Mouse (Mus musculus): Measurements from ENCODE around the gene Dhx16.
"Not testable (repeated sequence)": the region's sequence is repeated elsewhere in the genome, so short reads cannot be mapped to it uniquely, and the experiment has no call there.

Dhx16 gene

DNA sequence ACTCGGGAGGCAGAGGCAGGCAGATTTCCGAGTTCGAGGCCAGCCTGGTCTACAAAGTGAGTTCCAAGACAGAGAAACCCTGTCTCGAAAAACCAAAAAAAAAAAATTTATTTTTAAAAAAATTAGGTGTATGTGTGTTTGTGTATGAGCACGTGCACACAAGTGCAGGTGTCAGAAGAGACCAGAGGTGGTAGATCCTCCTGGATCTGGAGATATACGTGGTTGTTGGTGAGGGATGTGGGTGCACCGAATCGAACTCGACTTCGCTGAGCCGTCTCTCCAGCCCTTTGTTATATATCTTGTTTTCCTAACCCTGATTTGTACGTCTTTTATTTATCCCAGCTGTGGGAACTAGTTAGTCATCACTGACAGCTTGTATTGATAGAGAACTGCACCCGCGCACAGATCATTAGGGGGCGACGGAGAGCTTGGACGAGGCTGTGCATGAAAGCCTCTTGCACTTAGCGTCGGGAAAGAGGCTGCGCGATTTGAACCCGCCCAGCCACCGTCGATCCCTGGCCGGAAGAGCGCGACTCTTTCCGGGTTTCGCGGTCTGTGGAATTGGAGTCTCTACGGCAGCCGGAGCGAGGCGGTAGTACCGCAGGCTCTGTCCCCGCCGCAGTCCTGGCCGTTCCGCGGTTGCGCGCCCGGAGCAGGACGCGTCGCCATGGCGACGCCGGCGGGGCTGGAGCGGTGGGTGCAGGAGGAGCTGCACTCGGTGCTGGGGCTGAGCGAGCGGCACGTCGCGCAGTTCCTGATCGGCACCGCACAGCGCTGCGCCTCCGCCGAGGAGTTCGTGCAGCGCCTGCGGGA lies at the start of gene Dhx16:
Gene Dhx16, plus strand, starts transcription at position 575 of the 813 bp plus-strand sequence.
- peak; percentile 96 for DNase-seq (ENCODE audit: low spot score)

DNA sequence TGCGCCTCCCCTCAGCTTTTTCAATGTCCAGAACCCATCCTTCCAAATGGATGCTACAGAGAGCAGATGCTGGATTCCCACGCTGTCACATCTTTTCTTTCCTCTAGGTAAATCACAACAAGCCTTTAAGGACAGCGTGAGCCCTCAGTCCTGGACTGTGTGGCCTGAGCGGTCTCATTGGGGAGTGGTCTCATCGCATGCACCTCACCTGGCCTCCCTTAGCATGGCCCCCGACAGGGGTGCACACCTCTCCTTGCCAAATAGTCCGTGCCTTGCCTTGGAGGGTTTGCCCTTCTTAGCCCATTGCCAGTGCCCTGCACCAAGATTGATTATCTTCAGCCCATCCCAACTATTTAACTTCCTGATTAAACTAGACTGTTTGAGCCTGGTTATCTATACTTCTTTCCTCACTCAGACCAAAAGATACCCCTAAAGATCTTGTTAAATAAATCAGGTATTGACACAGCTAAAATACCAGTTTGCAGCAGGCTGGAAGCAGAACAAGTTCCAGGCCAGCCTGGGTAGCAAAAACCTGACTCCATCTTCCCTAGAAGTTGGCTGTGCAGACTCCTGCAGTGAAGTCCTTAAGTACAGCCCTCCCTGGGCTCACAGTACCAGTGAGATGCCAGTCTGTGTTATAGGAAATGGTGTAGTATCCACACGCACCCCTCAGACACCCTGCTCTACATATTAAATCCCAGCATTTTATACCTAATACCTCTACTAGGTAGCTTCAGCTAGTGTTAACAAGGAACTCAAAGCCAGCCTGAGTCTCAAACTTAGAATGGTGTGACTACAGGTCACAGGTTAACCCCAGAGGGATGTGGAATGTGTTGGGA lies 47.0 kb upstream of the Dhx16 start:
- no peak for DNase-seq (ENCODE audit: low spot score)

DNA sequence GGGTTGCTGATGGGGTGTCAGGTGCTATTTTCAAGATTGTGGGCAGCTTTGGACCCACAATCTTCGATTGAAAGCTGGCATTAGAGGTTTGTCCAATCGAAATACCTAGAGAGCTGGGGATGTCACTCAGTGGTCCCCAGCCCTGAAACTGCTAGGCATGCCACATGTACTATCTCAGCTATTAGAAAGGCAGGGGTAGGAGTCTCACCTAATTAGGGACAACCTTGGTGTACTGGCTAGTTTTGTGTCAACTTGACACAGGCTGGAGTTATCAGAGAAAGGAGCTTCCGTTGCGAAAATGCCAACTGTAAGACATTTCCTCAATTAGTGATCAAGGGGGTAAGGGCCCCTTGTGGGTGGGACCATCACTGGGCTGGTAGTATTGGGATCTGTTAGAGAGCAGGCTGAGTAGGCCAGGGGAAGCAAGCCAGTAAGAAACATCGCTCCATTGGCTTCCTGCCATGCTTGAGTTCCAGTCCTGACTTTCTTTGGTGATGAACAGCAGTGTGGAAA lies 46.3 kb upstream of the Dhx16 start:
- no peak for DNase-seq (ENCODE audit: low spot score)

DNA sequence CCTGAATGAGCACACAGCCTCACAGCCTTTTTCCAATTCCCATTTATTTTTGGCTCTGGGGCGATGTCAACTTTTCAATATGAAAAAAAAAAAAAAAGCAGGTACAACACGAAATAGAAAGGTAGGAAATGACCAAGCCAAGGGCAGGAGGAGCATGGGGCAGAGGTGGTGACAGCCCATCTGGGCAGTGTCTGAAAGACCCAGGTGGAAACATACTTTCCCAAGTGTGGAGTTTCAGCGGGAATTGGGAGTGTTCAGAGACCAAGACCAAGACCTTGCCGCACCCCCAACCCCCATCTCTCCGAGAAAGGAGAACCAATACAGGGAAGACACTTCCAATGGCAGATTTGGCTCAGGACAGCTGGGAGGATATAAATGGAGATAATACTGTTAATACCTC lies 45.7 kb upstream of the Dhx16 start:
- no peak for DNase-seq (ENCODE audit: low spot score)

DNA sequence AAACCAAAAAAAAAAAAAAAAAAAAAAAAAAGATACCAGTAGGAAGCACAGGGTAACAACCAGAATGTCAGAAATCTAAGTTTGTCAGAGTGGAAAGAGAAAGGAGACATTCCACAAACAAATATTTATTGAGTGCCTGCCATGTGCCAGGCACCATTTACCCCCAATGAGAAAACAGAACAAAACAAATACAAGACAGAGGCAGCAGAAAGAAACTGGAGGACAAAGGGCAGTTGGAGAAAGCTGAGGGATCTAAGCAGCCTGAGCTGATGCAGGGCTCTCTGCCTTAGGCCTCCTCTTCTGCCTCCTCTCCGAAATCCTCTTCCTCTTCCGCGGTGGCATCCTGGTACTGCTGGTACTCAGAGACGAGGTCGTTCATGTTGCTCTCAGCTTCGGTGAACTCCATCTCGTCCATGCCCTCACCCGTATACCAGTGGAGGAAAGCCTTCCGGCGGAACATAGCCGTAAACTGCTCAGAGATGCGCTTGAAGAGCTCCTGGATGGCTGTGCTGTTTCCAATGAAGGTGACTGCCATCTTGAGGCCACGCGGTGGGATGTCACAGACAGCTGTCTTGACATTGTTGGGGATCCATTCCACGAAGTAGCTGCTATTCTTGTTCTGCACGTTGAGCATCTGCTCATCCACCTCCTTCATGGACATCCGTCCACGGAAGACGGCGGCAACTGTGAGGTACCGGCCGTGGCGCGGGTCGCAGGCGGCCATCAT lies 44.8 kb upstream of the Dhx16 start:
- no peak for DNase-seq (ENCODE audit: low spot score)

DNA sequence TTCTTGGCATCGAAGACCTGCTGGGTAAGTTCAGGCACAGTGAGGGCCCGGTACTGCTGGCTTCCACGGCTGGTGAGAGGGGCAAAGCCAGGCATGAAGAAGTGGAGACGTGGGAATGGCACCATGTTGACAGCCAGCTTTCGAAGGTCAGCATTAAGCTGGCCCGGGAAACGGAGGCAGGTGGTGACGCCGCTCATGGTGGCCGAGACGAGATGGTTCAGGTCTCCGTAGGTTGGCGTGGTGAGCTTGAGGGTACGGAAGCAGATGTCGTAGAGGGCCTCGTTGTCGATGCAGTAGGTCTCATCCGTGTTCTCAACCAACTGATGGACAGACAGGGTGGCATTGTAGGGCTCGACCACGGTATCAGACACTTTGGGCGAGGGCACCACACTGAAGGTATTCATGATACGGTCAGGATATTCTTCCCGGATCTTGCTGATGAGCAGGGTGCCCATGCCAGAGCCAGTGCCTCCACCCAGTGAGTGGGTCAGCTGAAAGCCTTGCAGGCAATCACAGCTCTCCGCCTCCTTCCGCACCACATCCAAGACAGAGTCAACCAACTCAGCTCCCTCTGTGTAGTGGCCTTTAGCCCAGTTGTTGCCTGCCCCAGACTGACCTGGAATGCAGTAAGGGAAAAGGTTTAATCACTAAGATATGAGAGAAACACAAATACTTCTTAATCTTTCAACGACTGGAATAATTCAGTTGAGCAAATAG lies 44.0 kb upstream of the Dhx16 start:
- no peak for DNase-seq (ENCODE audit: low spot score)

DNA sequence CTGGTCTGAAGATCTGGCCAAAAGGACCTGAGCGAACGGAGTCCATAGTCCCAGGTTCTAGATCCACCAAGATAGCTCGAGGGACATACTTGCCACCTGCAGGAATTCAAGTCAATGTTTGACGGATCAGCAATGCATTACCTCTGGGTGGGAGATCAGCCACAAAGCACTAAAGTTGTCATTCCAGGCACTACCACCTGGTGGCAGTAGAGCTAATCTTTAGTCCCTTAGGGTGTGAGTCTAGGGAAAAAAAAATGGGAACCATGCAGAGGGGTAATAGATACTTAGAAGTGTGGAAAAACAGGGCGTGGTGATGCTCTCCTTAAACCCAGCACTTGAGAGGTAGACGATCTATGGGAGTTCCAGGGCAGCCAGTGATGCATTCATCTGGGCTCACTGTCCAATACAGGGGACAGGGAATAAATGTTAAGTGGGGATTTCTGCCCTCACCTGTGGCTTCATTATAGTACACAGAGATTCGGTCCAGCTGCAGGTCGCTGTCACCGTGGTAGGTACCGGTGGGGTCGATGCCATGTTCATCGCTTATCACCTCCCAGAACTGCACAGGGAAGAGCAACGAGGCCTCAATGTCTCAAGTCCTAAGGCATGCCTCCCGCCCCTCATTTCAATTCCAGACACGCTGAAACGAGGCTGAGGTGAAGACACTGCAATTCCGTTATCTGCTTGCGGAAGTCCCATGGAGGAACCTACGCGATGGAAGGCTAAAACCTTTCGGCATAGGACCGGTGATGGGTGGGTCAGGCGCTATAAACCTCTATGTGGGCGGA lies 43.2 kb upstream of the Dhx16 start:
- peak; percentile 93 for DNase-seq (ENCODE audit: low spot score)

DNA sequence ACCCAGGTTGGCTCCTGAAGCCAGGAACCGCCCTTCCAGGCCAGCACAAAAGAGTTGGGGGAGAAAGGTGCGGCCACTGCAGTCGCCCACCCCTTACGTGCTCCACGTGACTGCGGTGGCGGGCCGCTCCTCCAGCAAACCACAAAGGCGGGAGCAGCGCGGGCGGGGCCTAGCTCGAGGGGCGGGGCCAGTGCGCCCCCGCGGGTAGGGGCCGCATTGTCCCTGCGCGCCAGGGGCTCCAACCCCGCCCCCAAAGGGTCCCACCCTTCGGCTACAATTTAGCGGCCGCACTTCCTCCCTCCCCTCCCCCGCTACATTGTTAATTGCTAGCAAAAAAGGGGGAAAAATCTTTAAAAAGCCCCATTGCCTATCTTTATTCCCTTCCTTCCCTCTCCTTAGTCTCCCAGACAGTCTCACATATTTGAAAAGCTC lies 42.6 kb upstream of the Dhx16 start:
- peak; percentile 83 for DNase-seq (ENCODE audit: low spot score)

DNA sequence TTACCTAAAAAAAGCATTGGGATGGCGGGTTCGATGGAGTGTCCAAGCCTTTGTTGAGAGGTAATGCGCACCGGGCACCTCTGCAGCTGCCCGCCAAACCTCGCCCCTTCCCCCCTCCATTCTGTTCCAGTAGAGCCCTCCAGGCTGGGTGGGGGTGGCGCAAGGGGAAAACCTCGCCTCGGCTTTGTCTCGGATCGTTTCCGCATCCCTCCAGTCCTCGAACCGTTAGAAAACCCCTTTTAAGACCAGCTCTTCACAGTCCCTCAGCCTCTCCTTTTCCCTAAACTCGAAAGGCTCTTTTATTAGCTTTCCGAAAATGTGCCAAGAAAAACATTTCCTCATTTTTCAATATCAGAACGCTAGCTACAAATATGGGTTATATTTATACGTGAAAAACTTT lies 42.1 kb upstream of the Dhx16 start:
- DNase-seq (ENCODE audit: low spot score), result no peak

DNA sequence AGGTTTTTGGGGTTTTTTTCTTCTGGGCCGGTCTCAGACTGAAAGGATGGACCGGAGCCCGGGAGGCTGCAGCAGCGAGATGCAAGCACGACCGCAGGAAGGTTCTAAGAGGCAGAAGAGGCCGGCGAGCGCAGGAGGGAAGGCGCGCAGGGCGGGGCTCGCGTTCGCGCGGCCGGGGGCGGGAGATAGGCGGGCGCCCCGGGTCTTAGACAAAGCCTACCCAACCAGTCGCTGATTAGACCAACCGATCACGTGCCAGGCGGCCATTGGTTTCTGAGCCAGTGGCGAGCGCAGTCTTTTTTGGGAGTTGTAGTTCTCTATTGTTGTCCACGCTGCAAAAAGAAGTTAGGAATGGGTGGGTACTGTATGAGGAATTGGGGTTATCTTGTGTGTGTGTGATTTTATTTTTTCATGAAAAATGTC lies 41.5 kb upstream of the Dhx16 start, which contains the start of gene Tubb5:
Gene Tubb5, minus strand, starts transcription at position 185 of the 423 bp plus-strand sequence.
- peak; percentile 98 for DNase-seq (ENCODE audit: low spot score)

DNA sequence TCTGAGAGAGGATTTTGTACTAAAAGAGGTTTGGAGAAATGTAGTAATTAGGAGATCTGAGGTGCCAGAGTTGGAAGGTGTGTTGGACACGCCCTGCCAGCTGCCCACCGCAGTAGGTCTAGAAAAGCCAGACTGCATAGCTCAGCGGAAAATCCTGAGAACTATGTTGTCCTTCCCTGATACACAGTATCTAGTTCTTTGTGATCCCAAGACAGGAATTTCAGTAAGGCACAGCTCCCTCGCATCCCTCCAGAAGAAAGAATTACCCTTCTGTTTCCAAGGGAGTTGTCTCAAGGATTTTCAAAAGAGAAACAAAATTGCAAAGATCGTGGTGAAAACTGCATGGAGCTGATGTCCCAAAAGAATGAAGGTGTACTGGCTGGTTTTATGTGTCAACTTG lies 41.0 kb upstream of the Dhx16 start:
- no peak for DNase-seq (ENCODE audit: low spot score)

DNA sequence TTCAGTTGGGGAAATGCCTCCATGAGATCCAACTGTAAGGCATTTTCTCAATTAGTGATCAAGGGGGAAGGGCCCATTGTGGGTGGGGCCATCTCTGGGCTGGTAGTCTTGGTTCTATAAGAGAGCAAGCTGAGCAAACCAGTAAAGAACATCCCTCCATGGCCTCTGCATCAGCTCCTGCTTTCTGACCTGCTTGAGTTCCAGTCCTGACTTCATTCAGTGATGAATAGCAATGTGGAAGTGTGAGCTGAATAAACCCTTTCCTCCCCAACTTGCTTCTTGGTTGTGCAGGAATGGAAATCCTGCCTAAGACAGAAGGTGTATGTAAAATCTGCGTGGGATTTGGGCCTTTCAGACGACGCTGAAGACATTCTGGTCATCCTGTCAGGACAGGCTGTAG lies 40.6 kb upstream of the Dhx16 start:
- DNase-seq (ENCODE audit: low spot score), result not testable (repeated sequence)

DNA sequence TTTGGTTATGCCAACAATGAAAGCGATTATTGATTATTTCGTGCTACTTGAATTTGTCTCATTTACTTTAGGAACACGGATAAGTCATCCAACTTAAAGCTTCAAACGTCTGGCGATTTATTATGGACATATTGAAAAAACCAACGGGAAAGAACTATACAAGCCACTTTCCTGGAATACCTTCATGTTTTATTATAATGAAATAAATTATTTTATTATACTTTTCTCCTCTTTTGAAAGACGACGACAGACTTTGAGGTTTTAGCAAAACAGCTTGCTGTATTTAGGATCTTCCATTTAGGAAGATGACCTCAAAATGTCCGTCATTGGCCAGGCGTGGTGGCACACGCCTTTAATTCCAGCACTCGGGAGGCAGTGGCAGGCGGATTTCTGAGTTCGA lies 39.1 kb upstream of the Dhx16 start:
- DNase-seq (ENCODE audit: low spot score), result no peak

DNA sequence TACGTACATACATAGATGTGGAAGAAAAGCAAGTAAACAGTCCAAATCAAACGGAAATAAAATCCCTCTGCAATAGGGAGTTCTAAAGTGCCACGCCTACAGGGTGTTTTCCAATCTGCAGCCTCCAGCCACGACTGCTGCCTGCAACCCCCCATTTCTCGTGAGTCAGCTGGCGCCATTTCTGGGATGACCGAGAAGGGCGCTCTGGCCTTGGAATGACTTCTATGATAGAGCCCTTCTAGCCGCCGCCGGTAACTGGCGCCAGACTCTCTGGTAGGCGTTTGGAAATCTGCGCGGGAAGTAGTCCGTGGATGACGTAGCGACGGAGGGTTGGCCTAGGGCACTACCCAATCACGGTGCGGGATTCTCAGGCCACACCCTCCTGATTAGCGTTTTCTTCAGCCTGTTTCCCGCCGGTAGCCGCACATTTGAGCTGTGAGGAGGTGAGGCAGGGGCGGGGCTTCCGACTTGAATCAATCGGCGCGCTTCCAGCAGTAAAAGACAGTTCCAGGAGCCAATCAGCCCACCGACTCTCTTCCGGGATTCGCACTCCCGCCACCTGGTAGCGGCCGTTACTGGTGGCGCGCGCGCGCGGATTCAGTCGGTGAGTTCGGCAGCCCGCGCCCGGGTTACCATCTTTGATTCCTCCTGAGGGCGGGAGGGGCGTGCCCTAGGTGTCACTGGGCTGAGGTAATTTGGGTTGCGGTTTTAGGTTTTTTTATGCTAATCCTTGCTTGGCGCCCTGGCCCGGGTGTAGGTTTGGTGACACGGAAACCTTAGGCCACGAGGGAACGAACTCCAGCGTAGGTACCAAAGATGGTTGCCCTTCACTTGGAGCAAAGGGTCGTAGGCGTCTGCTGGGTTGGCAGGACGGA lies 38.3 kb upstream of the Dhx16 start, which contains the start of gene Mdc1:
Gene Mdc1, plus strand, starts transcription at position 440 of the 875 bp plus-strand sequence.
- DNase-seq (ENCODE audit: low spot score), result peak; percentile 100

DNA sequence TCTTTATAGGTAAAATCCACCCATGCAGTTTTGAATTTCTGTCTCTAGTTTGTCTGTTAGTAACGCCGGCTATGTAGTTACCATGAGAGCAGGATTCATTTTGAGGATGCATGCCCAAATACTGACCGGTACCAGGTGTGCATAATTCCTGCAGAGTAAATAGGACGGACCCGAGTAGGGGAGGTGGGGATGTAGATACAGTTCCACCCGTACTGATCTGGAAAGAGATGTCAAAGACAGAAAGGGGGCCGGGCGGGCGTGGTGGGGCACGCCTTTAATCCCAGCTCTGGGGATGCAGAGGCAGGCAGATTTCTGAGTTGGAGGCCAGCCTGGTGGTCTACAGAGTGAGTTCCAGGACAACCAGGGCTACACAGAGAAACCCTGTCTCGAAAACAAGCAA lies 37.6 kb upstream of the Dhx16 start:
- DNase-seq (ENCODE audit: low spot score), result no peak

DNA sequence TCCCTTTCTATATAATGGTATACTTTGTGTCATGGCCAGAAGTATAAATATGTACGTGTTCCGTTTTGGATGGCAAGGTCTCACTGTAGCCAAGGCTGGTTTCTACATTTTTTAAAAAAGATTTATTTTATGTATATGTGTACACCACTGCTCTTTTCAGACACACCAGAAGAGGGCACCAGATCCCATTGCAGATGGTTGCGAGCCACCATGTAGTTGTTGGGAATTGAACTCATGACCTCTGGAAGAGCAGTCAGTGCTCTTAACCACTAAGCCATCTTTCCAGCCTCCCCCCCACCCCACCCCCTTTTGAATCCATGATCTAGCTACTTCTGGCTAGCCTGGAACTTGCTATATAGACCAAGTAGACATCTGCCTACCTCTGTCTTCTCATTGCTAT lies 36.1 kb upstream of the Dhx16 start:
- DNase-seq (ENCODE audit: low spot score), result no peak

DNA sequence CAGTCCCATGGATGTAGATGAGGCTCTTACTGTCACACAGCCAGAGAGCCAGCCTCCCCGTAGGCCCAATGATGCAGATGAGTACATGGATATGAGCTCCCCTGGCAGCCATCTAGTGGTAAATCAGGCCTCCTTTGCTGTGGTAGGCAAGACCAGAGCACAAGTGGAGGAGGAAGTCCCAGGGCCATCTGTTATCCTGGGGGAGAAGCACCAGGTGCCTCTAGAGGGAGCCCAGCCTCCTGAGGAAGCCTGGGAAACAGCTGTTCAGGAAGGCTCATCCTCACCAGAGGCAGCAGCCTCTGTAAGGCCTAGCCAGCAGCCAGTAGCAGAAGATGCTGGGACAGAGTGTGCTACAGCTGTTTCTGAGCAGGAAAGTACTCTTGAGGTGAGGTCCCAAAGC lies 31.5 kb upstream of the Dhx16 start:
- no peak for DNase-seq (ENCODE audit: low spot score)

DNA sequence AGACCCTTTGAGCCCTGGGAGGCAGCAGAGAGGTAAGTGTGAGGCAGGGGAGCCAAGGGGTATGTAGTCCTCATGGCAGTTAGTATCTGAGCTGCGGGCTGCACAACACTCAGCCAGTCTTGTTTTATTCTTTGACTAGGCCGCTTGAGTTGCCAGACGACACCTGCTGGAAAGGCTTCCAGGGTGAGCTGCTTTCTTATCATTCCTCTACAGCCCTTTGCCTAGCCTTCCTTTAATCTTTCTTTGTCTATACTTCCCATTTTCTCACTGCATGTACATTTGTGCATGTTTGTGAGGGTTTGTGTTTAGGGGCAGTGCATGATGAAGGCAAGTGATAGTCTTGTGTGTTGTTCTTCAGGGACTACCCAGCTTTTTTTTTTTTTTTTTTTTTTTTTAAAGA lies 28.6 kb upstream of the Dhx16 start:
- DNase-seq (ENCODE audit: low spot score), result no peak

DNA sequence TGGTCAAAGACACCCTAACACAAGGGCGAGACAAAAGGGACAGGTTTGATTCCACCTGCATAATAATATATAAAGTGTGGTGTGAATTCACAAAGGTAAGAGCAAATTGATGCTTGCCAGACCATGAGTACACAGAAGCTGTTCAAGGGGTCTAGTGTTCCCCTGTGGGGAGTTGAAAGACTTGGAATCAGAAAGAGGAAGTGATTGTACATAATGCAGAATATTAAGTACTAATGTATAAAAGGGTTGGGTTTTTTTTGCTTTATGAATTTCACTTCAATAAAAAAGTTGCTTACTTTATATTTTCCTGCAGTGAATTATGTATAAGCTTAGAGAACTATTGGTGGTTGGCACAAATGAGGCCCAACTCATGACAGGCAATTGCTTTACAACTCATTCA lies 20.2 kb upstream of the Dhx16 start:
- no peak for DNase-seq (ENCODE audit: low spot score)

DNA sequence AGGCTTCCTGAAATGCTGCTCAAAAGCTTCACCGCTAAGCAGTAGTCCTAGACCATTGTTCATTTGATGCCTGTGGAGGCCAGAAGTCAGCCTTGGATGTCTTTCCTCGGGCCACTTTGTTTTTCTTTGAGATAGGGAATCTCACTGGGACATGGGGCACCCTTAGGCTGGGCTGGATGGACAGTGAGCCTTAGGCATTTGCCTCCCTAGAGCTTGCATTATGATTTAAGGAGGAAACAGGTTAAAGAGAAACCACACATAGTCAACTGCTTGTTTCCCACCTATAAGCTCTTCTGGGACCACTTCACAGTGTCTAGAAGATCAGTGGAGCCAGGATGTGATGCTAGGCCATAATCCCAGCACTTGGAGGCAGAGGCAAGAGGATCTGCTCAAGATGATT lies 19.8 kb upstream of the Dhx16 start:
- no peak for DNase-seq (ENCODE audit: low spot score)

All from layer of hippocampus, adult 11-12 months (tissue).